Mouse (Mus musculus): ENCODE results near the gene Ube2k. TPM values are rescaled to one million over a fixed set of nuclear protein-coding genes. Genes with fewer than 3 reads are reported as not detected.

The Ube2k gene
- total and polyA plus RNA-seq, 3 experiments, result 52.9 to 231 TPM; not detected in 1

- Histone ChIP-seq H3K9ac (ENCODE audit: control insufficient read depth, low read depth, low read length, poor library complexity, severe bottlenecking) (no peak overlapping the region), H3K79me2 (ENCODE audit: control insufficient read depth, insufficient read depth, low read length, poor library complexity) (no peaks in the 10 kb centered on the region), H3K4me3 (ENCODE audit: control insufficient read depth in 1 of 2, insufficient read depth in 1 of 2, low read depth in 2 of 2, low read length in 2 of 2) (no peak overlapping the region), H3K27me3 (ENCODE audit: control insufficient read depth in 1 of 2, insufficient read depth in 2 of 2, low read length in 2 of 2) (no peaks in the 10 kb centered on the region), H3K36me3 (ENCODE audit: control insufficient read depth in 1 of 2, insufficient read depth in 2 of 2, low read length in 2 of 2) (peaks cover 0 to 14% of the 10 kb centered on the region in 2 experiments; a peak in 2 of 4 replicates), H3K9me3 (replicated peaks; ENCODE audit: insufficient read depth, low read length) (no peaks in the 10 kb centered on the region), H3K27ac (ENCODE audit: control insufficient read depth, low read depth, low read length) (no peak overlapping the region), H3K4me1 (ENCODE audit: control insufficient read depth in 1 of 2, insufficient read depth in 2 of 2, low read length in 2 of 2) (no peaks in the 10 kb centered on the region)
- TF ChIP-seq CHD1 (IDR thresholded peaks at IDR 0.05; ENCODE audit: low read depth, low read length), result no peak
- no peak for TF ChIP-seq RAD21 (IDR thresholded peaks at IDR 0.05; ENCODE audit: low read depth, low read length)
- no peak for TF ChIP-seq ZNF384 (IDR thresholded peaks at IDR 0.05; ENCODE audit: low read depth, low read length)
- TF ChIP-seq GABPA (IDR thresholded peaks at IDR 0.05; ENCODE audit: low read depth, low read length), result no peak
- TF ChIP-seq BHLHE40 (IDR thresholded peaks at IDR 0.05; ENCODE audit: borderline replicate concordance, low read depth, low read length), result no peak
- no peak for TF ChIP-seq HCFC1 (IDR thresholded peaks at IDR 0.05; ENCODE audit: low read depth, low read length)
- TF ChIP-seq MAZ (IDR thresholded peaks at IDR 0.05; ENCODE audit: low read depth, low read length), result no peak
- TF ChIP-seq NELFE (IDR thresholded peaks at IDR 0.05; ENCODE audit: low read depth, low read length), result no peak
- TF ChIP-seq ELF1 (IDR thresholded peaks at IDR 0.05; ENCODE audit: low read depth, low read length), result no peak
- TF ChIP-seq MYC (IDR thresholded peaks at IDR 0.05; ENCODE audit: low read depth, low read length), result no peak
- TF ChIP-seq KAT2A (conservative IDR thresholded peaks at IDR 0.05; ENCODE audit: low read depth, low read length), result no peak
- TF ChIP-seq NRF1 (IDR thresholded peaks at IDR 0.05; ENCODE audit: insufficient read depth, low read depth, low read length, poor library complexity, severe bottlenecking), result no peak
- no peak for TF ChIP-seq MXI1 (IDR thresholded peaks at IDR 0.05; ENCODE audit: low read depth, low read length)
- TF ChIP-seq JUND (IDR thresholded peaks at IDR 0.05; ENCODE audit: low read depth, low read length), result no peak
- TF ChIP-seq MYB (IDR thresholded peaks at IDR 0.05; ENCODE audit: low read depth, low read length), result no peak
- TF ChIP-seq GATA1 (IDR thresholded peaks at IDR 0.05; ENCODE audit: low read depth, low read length), result no peak
- no peak for DNase-seq (ENCODE audit: low read depth, low spot score)
Measured at GRCm38 (mm10) chr5:65599681-65600080, 62.6 kb downstream of the Ube2k start.

- no peaks in the 10 kb centered on the region for H3K27me3 ChIP-seq (ENCODE audit: control insufficient read depth in 1 of 2, insufficient read depth in 2 of 2, low read length in 2 of 2)
- TF ChIP-seq POLR2A (IDR thresholded peaks at IDR 0.05; ENCODE audit: control insufficient read depth in 1 of 2, insufficient read depth in 1 of 2, low read depth in 1 of 2, low read length in 2 of 2, poor library complexity in 1 of 2) (peak in 1 of 2 experiments; percentile 27; a peak in 1 of 4 replicates), RAD21 (IDR thresholded peaks at IDR 0.05; ENCODE audit: low read depth, low read length) (no peak)
- H3K36me3 ChIP-seq (ENCODE audit: control insufficient read depth in 1 of 2, insufficient read depth in 2 of 2, low read length in 2 of 2), result peaks cover 0 to 16% of the 10 kb centered on the region in 2 experiments; a peak in 3 of 4 replicates
- H3K4me1 ChIP-seq (ENCODE audit: control insufficient read depth in 1 of 2, insufficient read depth in 2 of 2, low read length in 2 of 2), result no peaks in the 10 kb centered on the region
- DNase-seq (ENCODE audit: low read depth, low spot score), result no peak
- H3K79me2 ChIP-seq (ENCODE audit: control insufficient read depth, insufficient read depth, low read length, poor library complexity), result peaks cover 3% of the 10 kb centered on the region; the same call in 1 of the 2 replicates
- no peak overlapping the region for H3K9ac ChIP-seq (ENCODE audit: control insufficient read depth, low read depth, low read length, poor library complexity, severe bottlenecking)
- no peaks in the 10 kb centered on the region for H3K9me3 ChIP-seq (replicated peaks; ENCODE audit: insufficient read depth, low read length)
- no peak overlapping the region for H3K27ac ChIP-seq (ENCODE audit: control insufficient read depth, low read depth, low read length)
- no peak overlapping the region for H3K4me3 ChIP-seq (ENCODE audit: control insufficient read depth in 1 of 2, insufficient read depth in 1 of 2, low read depth in 2 of 2, low read length in 2 of 2)
Measured at GRCm38 (mm10) chr5:65606820-65607219, 69.8 kb downstream of the Ube2k start.
